8 mouse cellular contexts compared by ENCODE assay signal in the genomic region with DNA sequence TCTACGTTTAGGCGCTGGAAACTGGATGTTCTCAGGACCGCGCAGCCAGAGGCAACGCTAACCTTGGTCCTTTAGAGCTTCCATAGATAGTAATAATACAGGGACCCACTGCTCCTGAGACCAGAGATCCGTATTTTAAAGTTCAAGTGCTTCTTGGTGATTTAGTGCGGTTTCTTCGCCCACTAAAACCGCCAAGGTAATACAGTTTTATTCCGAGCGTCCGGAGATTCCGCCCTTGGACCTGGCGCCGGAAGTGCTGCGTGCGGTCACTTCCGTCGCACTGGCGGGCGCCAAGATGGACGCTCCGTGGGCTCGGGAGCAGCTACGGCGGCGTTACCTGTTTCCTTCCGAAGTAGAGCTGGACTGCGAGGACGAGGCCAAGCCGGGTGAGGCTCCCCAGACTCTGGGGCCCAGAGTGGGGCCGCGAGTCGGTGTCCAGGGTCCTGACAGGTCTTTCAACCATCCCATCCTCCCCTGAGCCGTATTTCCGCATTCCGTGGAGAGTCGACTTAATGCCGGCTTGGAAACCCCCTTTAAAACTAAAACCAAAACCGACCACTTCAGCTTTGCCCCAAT. TPM values are rescaled to one million over a fixed set of nuclear protein-coding genes. Genes with fewer than 3 reads are reported as not detected.
DNase-seq lines count a peak whose midpoint lies in the region; ATAC-seq and TF ChIP-seq lines count a peak whose summit lies in the region.

TSS of gene Tmem128 (plus strand) at position 79 of the 576 bp plus-strand sequence.

- POLR2A ChIA-PET in Patski (lab: Charles Lee) = interaction anchor here (0.6 to 1.2 kb wide), 2 partner anchors 12 to 70 kb away, joined by 3 read pairs; no protein-coding TSS in a partner anchor

- peak within 1 kb of the TSS; percentile 82 for H3K9ac ChIP-seq in hindbrain, embryonic 12.5 days

- TF ChIP-seq CTCF in Patski (IDR thresholded peaks at IDR 0.05) = no peak

- CTCF ChIA-PET in Patski (lab: Charles Lee) = interaction anchor here (1.0 to 2.5 kb wide), 4 partner anchors 13 to 48 kb away, joined by 3 to 6 read pairs (median 4); no protein-coding TSS in a partner anchor

- under 1% methylated on average over 40 of the region's 40 CpGs for WGBS in hindbrain, embryonic 12.5 days

- H3K4me2 ChIP-seq in hindbrain, embryonic 12.5 days (replicated peaks) = peak within 1 kb of the TSS; percentile 85

- DNase-seq in Patski (ENCODE audit: low read depth, low spot score) = peak; percentile 22
- peak; percentile 80 to 83 for DNase-seq in cerebellum, postnatal 10 days
- peak; percentile 43 to 58 for DNase-seq in frontal cortex, postnatal 14 days (ENCODE audit: low spot score in 2 of 2)
- peak; percentile 68 to 80 for DNase-seq in layer of hippocampus, postnatal 14 days (ENCODE audit: low spot score in 2 of 2)
- DNase-seq in lung, postnatal 14 days = peak; percentile 66
- peak; percentile 76 for DNase-seq in retina, embryonic 14.5 days (ENCODE audit: low spot score)
- DNase-seq in thymus, postnatal 36 days = peak; percentile 49 to 54

- peak within 1 kb of the TSS; percentile 84 for H3K4me3 ChIP-seq in hindbrain, embryonic 12.5 days

- H3K27ac ChIP-seq in hindbrain, embryonic 12.5 days = peak within 1 kb of the TSS; percentile 86

- ATAC-seq in Patski = peak; percentile 74
- peak; percentile 75 for ATAC-seq in hindbrain, embryonic 12.5 days (ENCODE audit: low FRiP score)

- H3K9me3 ChIP-seq in hindbrain, embryonic 12.5 days (replicated peaks) = no peaks in the 10 kb centered on the region

- in situ Hi-C loops in Patski (cut with MboI; ENCODE audit: low pct_unique_long_range_greater_than_20kb) = no loop called here

- H3K4me1 ChIP-seq in hindbrain, embryonic 12.5 days = peaks cover 5% of the 10 kb centered on the region

- no peaks in the 10 kb centered on the region for H3K27me3 ChIP-seq in Patski
- H3K27me3 ChIP-seq in hindbrain, embryonic 12.5 days = no peaks in the 10 kb centered on the region

- H3K36me3 ChIP-seq in hindbrain, embryonic 12.5 days = peaks cover 29% of the 10 kb centered on the region

RNA-seq across cellular contexts. Expression of gene Tmem128, which starts in this region (rescaled TPM):
- 63.1 TPM for polyA plus RNA-seq in Patski (2021)
- polyA plus RNA-seq in hindbrain, embryonic 12.5 days (2016; fragmentation: Nextera tagmentation; extraction: Ambion mirVana) = 85.4 and 90.4 TPM in 2 replicates
- total RNA-seq in layer of hippocampus, postnatal 14 days (2021) = 10 to 100 TPM; 40.0 to 40.5 TPM

Comparison
In these comparisons a context has a peak if more than half of its experiments do, and no peak if none do; other contexts are left out.
1. Peak in every context shown above with its lines: DNase-seq, ATAC-seq, H3K4me3 ChIP-seq and H3K27ac ChIP-seq.
2. DNase-seq: peak in every context shown above with its lines; median percentile 82 in cerebellum, postnatal 10 days; 76 in retina, embryonic 14.5 days; 74 in layer of hippocampus, postnatal 14 days; 66 in lung, postnatal 14 days; 52 in thymus, postnatal 36 days; 50 in frontal cortex, postnatal 14 days; 22 in Patski.